Mouse (Mus musculus): Measurements from ENCODE around the gene Tanc2. TPM values are rescaled to one million over a fixed set of nuclear protein-coding genes. Genes with fewer than 3 reads are reported as not detected.

The Tanc2 gene
- polyA plus RNA-seq, 1 experiment from 2014 or later = 3.5 TPM

DNA sequence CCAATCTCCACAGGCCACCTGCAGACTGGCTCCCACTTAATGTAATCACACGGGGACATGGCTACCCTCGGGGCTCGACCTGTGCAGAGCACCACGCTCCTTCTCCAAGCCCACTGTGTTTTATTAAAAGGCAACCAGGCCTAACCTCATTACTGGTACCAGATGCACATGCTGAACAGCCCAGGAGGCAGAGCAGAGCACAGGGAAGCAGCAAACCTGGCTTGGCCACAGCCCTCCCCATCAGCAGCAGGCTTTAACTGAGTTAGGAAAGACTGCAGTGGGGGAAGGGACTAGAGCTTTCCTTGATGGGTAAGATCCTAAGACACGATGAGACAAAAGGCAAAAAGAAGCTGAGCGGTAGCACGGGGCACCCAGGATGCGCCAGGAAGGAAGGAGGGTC lies 352.2 kb downstream of the Tanc2 start:
- Histone ChIP-seq H3K4me2 (replicated peaks; ENCODE audit: low read depth) (no peak overlapping the region), H3K9ac (ENCODE audit: low read depth, low read length) (no peak overlapping the region), H3K36me3 (ENCODE audit: control insufficient read depth, insufficient read depth) (no peaks in the 10 kb centered on the region), H3K27ac (ENCODE audit: low read depth, low read length) (no peak overlapping the region), H3K4me3 (ENCODE audit: low read depth, low read length) (no peak overlapping the region), H3K9me3 (ENCODE audit: control insufficient read depth) (no peaks in the 10 kb centered on the region), H3K27me3 (replicated peaks; ENCODE audit: control insufficient read depth, insufficient read depth, low read length) (no peaks in the 10 kb centered on the region), H3K4me1 (replicated peaks; ENCODE audit: control insufficient read depth, insufficient read depth, low read length) (peaks cover 11% of the 10 kb centered on the region; the same call in 1 of the 2 replicates)
- 74% methylated on average over 8 of the region's 8 CpGs for WGBS
- no peak for ATAC-seq
- no peak for TF ChIP-seq CTCF (IDR thresholded peaks at IDR 0.05; ENCODE audit: low read depth)

DNA sequence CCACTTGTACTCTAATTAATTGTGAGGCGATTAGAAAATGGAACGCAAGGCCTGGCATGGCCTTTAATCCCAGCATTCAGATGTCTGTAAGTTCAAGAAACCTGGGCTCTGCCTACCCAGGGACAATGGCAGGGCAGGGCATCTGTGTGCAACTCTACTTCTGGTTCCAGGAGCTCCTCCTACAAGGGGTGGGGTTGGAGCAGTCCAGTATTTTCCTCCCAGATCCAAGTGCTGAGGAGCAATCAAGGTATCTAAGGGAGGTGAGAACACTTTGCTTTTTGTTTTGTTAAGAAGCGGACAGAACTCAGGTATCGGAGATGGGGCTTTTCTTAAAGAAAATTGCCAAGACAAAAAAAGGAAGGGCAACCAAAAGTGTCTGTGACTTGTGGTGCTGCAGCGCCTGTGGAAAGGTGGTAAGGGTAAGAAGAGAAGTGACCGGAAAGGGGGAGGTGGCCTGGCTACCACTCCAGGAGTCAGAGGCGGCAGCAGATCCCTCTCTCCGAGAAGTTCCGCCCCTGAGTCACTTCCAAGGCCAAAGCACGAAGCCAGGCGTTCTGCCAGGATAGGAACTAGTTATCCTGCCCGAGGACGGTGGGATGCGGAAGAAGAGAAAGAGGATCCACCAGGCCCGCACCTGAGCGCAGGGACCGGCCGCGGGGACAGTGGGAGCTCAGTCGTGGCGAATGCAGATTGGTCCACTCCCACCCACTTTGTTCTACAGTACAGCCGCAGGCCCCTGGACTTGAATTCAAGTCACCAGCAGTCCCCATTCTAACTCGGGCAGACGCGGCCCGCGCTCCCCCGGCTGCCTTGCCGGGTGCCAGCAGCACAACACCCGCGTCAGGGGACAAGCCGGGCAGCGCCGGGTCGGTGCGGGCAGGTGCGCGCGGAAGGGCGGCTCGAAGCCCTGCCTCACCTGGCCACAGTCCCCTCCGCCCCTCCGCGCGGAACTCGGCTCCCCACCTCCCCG lies 353.6 kb downstream of the Tanc2 start:
- Histone ChIP-seq H3K9me3 (ENCODE audit: control insufficient read depth) (no peaks in the 10 kb centered on the region), H3K36me3 (ENCODE audit: control insufficient read depth, insufficient read depth) (no peaks in the 10 kb centered on the region), H3K4me2 (replicated peaks; ENCODE audit: low read depth) (peak overlapping the region; percentile 94), H3K4me1 (replicated peaks; ENCODE audit: control insufficient read depth, insufficient read depth, low read length) (peaks cover 11% of the 10 kb centered on the region; the same call in 1 of the 2 replicates), H3K4me3 (ENCODE audit: low read depth, low read length) (peak overlapping the region; percentile 60), H3K27ac (ENCODE audit: low read depth, low read length) (peak overlapping the region; percentile 93), H3K27me3 (replicated peaks; ENCODE audit: control insufficient read depth, insufficient read depth, low read length) (no peaks in the 10 kb centered on the region), H3K9ac (ENCODE audit: low read depth, low read length) (peak overlapping the region; percentile 77)
- 3% methylated on average over 46 of the region's 47 CpGs for WGBS
- no peak for TF ChIP-seq CTCF (IDR thresholded peaks at IDR 0.05; ENCODE audit: low read depth)
- ATAC-seq = peak; percentile 51

DNA sequence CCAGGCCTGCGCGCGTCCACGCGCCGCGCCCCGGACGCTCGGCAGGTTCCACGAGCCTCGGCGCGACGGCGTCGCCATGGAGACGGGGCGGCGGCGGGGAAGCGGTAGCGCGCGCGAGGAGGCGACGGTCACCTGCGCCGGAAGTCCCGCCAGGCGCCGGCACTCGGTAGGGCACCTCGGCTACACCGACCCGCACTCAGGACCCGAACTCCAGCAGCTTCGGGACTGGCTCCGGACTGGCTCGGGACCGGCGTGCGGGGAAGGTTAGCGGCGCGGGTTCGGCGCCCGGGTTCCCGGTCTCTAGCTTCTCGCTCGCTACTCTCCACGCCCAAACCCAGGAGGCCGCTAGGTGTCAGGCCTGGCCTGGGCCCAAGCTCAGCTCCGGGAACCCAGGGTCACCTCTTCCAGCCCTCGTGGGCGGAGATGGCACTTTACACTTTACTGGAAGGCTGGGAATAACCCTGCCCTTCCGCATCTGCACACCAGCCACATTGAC lies 354.4 kb downstream of the Tanc2 start:
- peaks cover 11% of the 10 kb centered on the region; the same call in 1 of the 2 replicates for H3K4me1 ChIP-seq (replicated peaks; ENCODE audit: control insufficient read depth, insufficient read depth, low read length)
- H3K9ac ChIP-seq (ENCODE audit: low read depth, low read length) = peak overlapping the region; percentile 77
- no peaks in the 10 kb centered on the region for H3K27me3 ChIP-seq (replicated peaks; ENCODE audit: control insufficient read depth, insufficient read depth, low read length)
- H3K36me3 ChIP-seq (ENCODE audit: control insufficient read depth, insufficient read depth) = no peaks in the 10 kb centered on the region
- peak; percentile 85 for TF ChIP-seq CTCF (IDR thresholded peaks at IDR 0.05; ENCODE audit: low read depth)
- peak overlapping the region; percentile 93 for H3K27ac ChIP-seq (ENCODE audit: low read depth, low read length)
- WGBS = under 1% methylated on average over 59 of the region's 59 CpGs
- peak; percentile 75 for ATAC-seq
- H3K4me2 ChIP-seq (replicated peaks; ENCODE audit: low read depth) = peak overlapping the region; percentile 94
- no peaks in the 10 kb centered on the region for H3K9me3 ChIP-seq (ENCODE audit: control insufficient read depth)
- H3K4me3 ChIP-seq (ENCODE audit: low read depth, low read length) = peak overlapping the region; percentile 60

DNA sequence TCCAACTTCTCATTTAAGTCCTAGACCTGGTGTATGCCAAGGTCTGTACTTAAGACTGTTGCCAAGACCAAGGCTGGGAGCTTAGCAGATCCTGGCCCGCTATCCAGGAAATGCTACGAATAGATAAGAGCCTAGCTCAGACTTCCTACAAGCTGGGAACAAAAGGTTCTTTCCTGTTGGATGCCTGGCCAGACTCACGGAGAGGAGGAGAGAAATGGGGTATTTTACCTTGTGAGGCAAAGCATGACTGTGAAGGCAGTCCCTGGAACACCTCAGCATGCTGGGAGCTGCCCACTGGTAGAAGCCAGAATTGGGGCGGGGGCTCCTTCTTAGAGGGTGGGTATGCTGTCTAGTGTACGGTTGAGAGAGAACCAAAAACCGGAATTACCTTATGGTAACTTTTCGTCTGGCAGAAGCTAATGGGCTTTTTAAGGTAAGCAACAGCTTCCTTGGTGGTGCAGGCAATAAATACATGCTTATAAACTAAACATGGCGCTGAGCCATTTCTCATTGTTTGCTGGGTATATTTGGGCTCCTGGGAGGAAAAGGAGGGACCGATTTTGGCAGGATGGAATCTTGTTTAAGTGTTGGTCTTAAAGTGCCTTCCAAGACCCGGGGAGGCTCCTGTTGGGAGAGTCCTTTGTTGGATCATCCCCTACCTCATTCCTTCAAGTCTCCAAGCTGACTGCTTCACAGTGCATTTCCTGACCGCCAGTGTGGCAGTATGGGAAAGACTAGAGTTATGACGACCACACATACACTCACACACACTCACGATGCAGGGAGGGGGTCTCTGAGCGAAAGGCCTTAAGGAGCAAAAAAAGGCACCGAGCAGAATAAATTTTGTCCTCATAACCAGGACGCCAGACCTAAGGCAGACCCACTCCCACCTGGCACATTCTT lies 355.2 kb downstream of the Tanc2 start:
- peak; percentile 44 for ATAC-seq
- WGBS = 54% methylated on average over 16 of the region's 16 CpGs
- peak overlapping the region; percentile 77; the same call in 1 of the 2 replicates for H3K9ac ChIP-seq (ENCODE audit: low read depth, low read length)

DNA sequence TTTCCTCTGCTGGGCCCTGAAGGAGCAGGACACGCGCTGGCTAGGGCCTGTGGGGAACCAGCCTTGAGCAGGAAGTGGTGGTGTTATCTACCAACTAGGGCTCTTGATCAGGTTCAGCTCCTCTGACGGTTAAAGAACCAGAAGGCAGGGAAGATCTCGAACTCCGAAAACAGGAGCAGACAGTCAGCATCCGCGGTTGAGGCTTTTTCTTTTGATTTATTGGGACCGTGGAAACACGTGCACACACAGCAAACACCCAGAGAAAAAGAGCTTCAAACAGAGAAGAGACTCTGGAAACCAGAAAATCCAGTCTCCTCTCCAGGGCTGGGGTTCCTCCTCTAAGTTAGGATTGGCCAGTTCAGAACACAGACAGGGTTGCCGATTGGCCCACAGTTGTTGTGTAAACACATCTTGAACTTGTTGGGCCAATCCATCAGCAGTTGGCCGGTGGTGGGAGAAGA lies 356.9 kb downstream of the Tanc2 start:
- ATAC-seq = no peak
- H3K27ac ChIP-seq (ENCODE audit: low read depth, low read length) = peak overlapping the region; percentile 93
- H3K36me3 ChIP-seq (ENCODE audit: control insufficient read depth, insufficient read depth) = no peaks in the 10 kb centered on the region
- no peaks in the 10 kb centered on the region for H3K27me3 ChIP-seq (replicated peaks; ENCODE audit: control insufficient read depth, insufficient read depth, low read length)
- no peak overlapping the region for H3K4me2 ChIP-seq (replicated peaks; ENCODE audit: low read depth)
- 0 out of 2 replicates have a peak overlapping the region, but pooled peaks have one; percentile 31 for H3K9ac ChIP-seq (ENCODE audit: low read depth, low read length)
- H3K4me1 ChIP-seq (replicated peaks; ENCODE audit: control insufficient read depth, insufficient read depth, low read length) = peaks cover 11% of the 10 kb centered on the region; the same call in 1 of the 2 replicates
- no peaks in the 10 kb centered on the region for H3K9me3 ChIP-seq (ENCODE audit: control insufficient read depth)
- WGBS = 25% methylated on average over 11 of the region's 11 CpGs
- no peak overlapping the region for H3K4me3 ChIP-seq (ENCODE audit: low read depth, low read length)
- TF ChIP-seq CTCF (IDR thresholded peaks at IDR 0.05; ENCODE audit: low read depth) = no peak

More for the DNA sequence above, 355.2 kb downstream of the Tanc2 start:
- H3K36me3 ChIP-seq (ENCODE audit: control insufficient read depth, insufficient read depth) = no peaks in the 10 kb centered on the region
- H3K4me1 ChIP-seq (replicated peaks; ENCODE audit: control insufficient read depth, insufficient read depth, low read length) = peaks cover 11% of the 10 kb centered on the region; the same call in 1 of the 2 replicates
- H3K27ac ChIP-seq (ENCODE audit: low read depth, low read length) = peak overlapping the region; percentile 93
- H3K4me3 ChIP-seq (ENCODE audit: low read depth, low read length) = peak overlapping the region; percentile 60
- TF ChIP-seq CTCF (IDR thresholded peaks at IDR 0.05; ENCODE audit: low read depth) = no peak
- peak overlapping the region; percentile 94 for H3K4me2 ChIP-seq (replicated peaks; ENCODE audit: low read depth)
- no peaks in the 10 kb centered on the region for H3K27me3 ChIP-seq (replicated peaks; ENCODE audit: control insufficient read depth, insufficient read depth, low read length)
- H3K9me3 ChIP-seq (ENCODE audit: control insufficient read depth) = no peaks in the 10 kb centered on the region

All from intestine, postnatal 0 days (tissue).